Mouse (Mus musculus): ENCODE measurements around the gene Odc1. TPM values are rescaled to one million over a fixed set of nuclear protein-coding genes. Genes with fewer than 3 reads are reported as not detected.

The Odc1 gene
- total and polyA plus RNA-seq, 3 experiments = 1,839 to 2,567 (median 2,455) TPM

DNA sequence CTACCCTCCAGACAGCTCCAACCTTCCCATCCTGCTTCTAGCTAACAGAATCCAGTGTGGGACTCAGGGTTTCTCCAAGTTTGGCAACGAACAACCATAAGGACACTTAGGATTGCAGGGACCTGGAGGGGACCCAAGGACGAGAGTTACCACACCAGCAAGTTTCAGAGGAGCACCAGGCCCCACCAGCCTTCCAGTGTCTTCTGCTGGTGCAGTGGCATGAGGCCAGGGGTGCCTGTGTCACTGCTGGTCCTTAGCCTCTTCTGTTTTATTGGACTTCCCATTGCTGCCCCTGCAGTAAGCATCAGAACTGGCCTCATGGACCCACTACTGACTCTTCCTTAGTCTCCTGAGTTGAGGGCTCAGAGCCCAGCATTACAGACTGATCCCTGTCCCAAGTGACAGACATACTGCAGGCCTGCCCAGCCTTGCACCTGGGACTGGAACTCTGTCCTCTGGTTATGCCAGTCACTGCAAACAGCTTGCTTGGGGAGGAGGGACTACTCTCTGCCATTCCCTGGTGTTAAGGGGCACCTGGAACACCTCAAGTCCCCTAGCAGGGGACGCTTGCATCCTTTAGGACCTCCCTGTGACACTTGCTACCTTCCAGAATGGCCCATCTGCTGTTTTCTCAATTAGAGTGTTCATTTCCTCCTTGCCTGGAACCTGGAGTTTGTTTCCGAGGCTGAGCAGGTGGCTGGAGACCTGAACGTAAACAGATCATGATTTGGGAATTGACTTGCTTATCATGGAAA lies 30.7 kb downstream of the Odc1 start:
- dilution Hi-C loops (cut with MboI; ENCODE audit: extremely low pct_ligation_motif_present, extremely low pct_unique_long_range_greater_than_20kb, low sequenced_read_pairs) (no loop called here), in situ Hi-C loops (cut with MboI; ENCODE audit: low pct_ligation_motif_present, low pct_unique_long_range_greater_than_20kb, low sequenced_read_pairs) (no loop called here)
- no peaks in the 10 kb centered on the region for H3K79me2 ChIP-seq (replicated peaks; ENCODE audit: control insufficient read depth, extremely low read depth, insufficient read depth, poor library complexity, severe bottlenecking)
- H3K4me3 ChIP-seq (replicated peaks in 1 of 3; ENCODE audit: low read depth in 2 of 3, low read length in 2 of 3, poor library complexity in 1 of 3) = no peak overlapping the region
- no peak overlapping the region for H3K27ac ChIP-seq (ENCODE audit: insufficient read depth, low read depth)
- no peak overlapping the region for H3K9ac ChIP-seq (ENCODE audit: insufficient read depth, low read depth)
- no peak for DNase-seq (ENCODE audit: extremely low read depth)
- TF ChIP-seq POLR2AphosphoS2 (IDR thresholded peaks at IDR 0.05; ENCODE audit: low read depth, low read length) (no peak), JUND (conservative IDR thresholded peaks at IDR 0.05; ENCODE audit: low read depth, low read length) (no peak), NELFE (IDR thresholded peaks at IDR 0.05; ENCODE audit: low read depth, low read length) (no peak), SIN3A (IDR thresholded peaks at IDR 0.05; ENCODE audit: low read length) (no peak), CHD2 (IDR thresholded peaks at IDR 0.05; ENCODE audit: low read length) (no peak), BHLHE40 (IDR thresholded peaks at IDR 0.05; ENCODE audit: low read depth, low read length) (no peak), EP300 (IDR thresholded peaks at IDR 0.05; ENCODE audit: low read length) (no peak), IRF4 (IDR thresholded peaks at IDR 0.05; ENCODE audit: low read depth, low read length) (no peak)
- peaks cover 4 to 47% of the 10 kb centered on the region in 2 experiments for H3K36me3 ChIP-seq (replicated peaks in 1 of 2; ENCODE audit: control insufficient read depth in 1 of 2, insufficient read depth in 1 of 2, low read length in 1 of 2)
- peaks cover 6 to 44% of the 10 kb centered on the region in 2 experiments for H3K4me1 ChIP-seq (ENCODE audit: control insufficient read depth in 1 of 2, insufficient read depth in 2 of 2)
- no peaks in the 10 kb centered on the region for H3K27me3 ChIP-seq (replicated peaks)
- H3K4me2 ChIP-seq (ENCODE audit: insufficient read depth, low read depth, poor library complexity, severe bottlenecking) = no peak overlapping the region
- H3K9me3 ChIP-seq (replicated peaks; ENCODE audit: low read length) = no peaks in the 10 kb centered on the region

DNA sequence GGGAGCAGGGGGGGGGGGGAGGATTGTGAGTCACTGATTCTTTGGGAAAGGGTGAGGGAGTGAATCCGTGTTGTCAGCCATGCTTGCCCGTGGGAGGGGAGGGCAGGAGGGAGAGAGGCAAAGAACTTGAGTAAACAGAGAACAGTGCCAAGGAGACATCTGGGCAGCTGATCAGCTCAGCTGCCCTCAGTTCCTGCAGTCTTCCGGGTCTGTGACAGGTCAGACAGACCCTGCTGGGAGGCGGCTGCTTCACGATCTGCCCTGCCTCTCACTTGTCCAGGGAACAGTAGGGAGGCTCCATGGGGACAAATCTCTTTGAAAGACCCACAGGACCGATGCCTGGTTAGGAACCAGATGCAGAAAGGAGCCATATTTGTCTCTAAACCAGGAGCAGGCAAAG lies 31.4 kb downstream of the Odc1 start:
- Histone ChIP-seq H3K9me3 (replicated peaks; ENCODE audit: low read length) (no peaks in the 10 kb centered on the region), H3K4me3 (replicated peaks in 1 of 3; ENCODE audit: low read depth in 2 of 3, low read length in 2 of 3, poor library complexity in 1 of 3) (no peak overlapping the region), H3K79me2 (replicated peaks; ENCODE audit: control insufficient read depth, extremely low read depth, insufficient read depth, poor library complexity, severe bottlenecking) (no peaks in the 10 kb centered on the region), H3K27ac (ENCODE audit: insufficient read depth, low read depth) (no peak overlapping the region), H3K4me2 (ENCODE audit: insufficient read depth, low read depth, poor library complexity, severe bottlenecking) (no peak overlapping the region), H3K27me3 (replicated peaks) (no peaks in the 10 kb centered on the region), H3K36me3 (replicated peaks in 1 of 2; ENCODE audit: control insufficient read depth in 1 of 2, insufficient read depth in 1 of 2, low read length in 1 of 2) (peaks cover 6 to 52% of the 10 kb centered on the region in 2 experiments), H3K9ac (ENCODE audit: insufficient read depth, low read depth) (no peak overlapping the region), H3K4me1 (ENCODE audit: control insufficient read depth in 1 of 2, insufficient read depth in 2 of 2) (peaks cover 6 to 44% of the 10 kb centered on the region in 2 experiments)
- TF ChIP-seq NELFE (IDR thresholded peaks at IDR 0.05; ENCODE audit: low read depth, low read length) (no peak), TCF12 (IDR thresholded peaks at IDR 0.05; ENCODE audit: low read depth, low read length) (no peak), ETS1 (conservative IDR thresholded peaks at IDR 0.05; ENCODE audit: low read depth, low read length) (no peak), PAX5 (IDR thresholded peaks at IDR 0.05; ENCODE audit: low read length) (no peak), E2F4 (IDR thresholded peaks at IDR 0.05; ENCODE audit: insufficient replicate concordance, low read depth, low read length) (no peak), SIN3A (IDR thresholded peaks at IDR 0.05; ENCODE audit: low read length) (no peak), RCOR1 (conservative IDR thresholded peaks at IDR 0.05; ENCODE audit: low read depth, low read length) (no peak), MYC (IDR thresholded peaks at IDR 0.05; ENCODE audit: low read depth, low read length) (no peak), POLR2A (IDR thresholded peaks at IDR 0.05; ENCODE audit: low read depth, low read length) (no peak), TBP (conservative IDR thresholded peaks at IDR 0.05; ENCODE audit: low read depth, low read length) (no peak), POLR2AphosphoS2 (IDR thresholded peaks at IDR 0.05; ENCODE audit: low read depth, low read length) (no peak), MAX (IDR thresholded peaks at IDR 0.05; ENCODE audit: low read length) (no peak), JUN (IDR thresholded peaks at IDR 0.05; ENCODE audit: insufficient read depth, low read depth, low read length) (no peak), MAZ (IDR thresholded peaks at IDR 0.05; ENCODE audit: low read depth, low read length) (no peak), EP300 (IDR thresholded peaks at IDR 0.05; ENCODE audit: low read length) (no peak), MXI1 (IDR thresholded peaks at IDR 0.05; ENCODE audit: low read depth, low read length) (no peak), IRF4 (IDR thresholded peaks at IDR 0.05; ENCODE audit: low read depth, low read length) (no peak), ZMIZ1 (IDR thresholded peaks at IDR 0.05; ENCODE audit: low read depth, low read length) (no peak), NRF1 (IDR thresholded peaks at IDR 0.05; ENCODE audit: low read depth, low read length) (no peak), USF1 (IDR thresholded peaks at IDR 0.05; ENCODE audit: low read depth, low read length) (no peak)
- in situ Hi-C loops (cut with MboI; ENCODE audit: low pct_ligation_motif_present, low pct_unique_long_range_greater_than_20kb, low sequenced_read_pairs) (no loop called here), dilution Hi-C loops (cut with MboI; ENCODE audit: extremely low pct_ligation_motif_present, extremely low pct_unique_long_range_greater_than_20kb, low sequenced_read_pairs) (no loop called here)
- DNase-seq (ENCODE audit: extremely low read depth) = no peak
